Mouse (Mus musculus) c-Kit-positive CD71-positive TER-119-positive erythroid progenitor cells, embryonic 14.5 days (primary cell): ENCODE data around the gene Rapsn.

ENCODE experiments used
- DNase-seq: peaks from one replicate; pipeline ENCODE4 v3.0.0-alpha.2; 2013; ENCODE audit warnings: low spot score

The Rapsn gene

GRCm38 (mm10) chr2:91080784-91081513, 45.5 kb downstream of the Rapsn start:
- no peak for DNase-seq

DNA sequence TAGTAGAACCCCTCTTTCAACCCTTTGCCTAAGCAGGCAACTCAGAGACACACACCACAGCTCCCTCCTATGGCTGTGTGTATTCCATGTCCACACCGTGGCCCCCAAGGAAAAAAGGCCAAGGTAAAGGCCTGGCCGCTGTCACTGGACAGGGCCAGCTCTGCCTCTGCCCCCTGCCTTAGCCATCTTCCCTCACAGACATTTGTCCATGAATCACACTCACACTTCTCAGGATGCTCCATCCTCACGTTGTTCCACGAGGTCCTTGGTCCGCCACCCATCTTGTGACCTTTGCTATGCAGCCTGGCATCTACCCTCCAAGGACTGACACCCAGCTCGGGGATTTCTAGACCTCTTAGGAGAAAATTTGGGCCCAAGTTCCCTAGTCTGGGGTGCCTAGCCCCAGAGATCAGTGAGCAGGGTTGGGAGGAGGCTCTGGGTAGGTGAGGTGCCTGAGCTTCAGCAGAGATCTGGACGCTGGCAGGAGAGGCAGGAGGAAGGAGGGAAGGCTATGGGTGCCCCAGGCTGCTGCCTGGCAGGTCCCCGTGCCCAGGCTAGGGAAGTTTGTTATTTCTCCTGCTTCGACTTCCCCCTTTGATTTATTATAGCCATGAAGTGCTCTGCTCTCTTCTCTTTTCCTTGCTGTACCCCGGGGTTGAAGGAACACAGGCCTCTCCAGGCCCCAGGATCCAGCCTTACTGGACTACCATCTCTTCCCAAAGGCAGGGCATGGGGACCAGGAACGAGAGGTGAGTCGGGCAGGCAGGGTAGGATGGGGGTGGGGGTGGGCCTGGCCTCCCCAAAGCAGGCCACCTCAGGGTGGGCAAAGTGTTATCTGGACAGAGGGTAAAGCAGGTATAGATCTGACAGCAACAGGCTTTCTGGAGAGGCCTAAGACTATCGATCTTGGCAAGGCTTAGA, 46.6 kb downstream of the Rapsn start, which contains the start of gene Spi1:
Spi1 (plus strand) TSS at position 616 of the 921 bp plus-strand sequence.
- DNase-seq, result no peak

GRCm38 (mm10) chr2:91082844-91083243, 47.4 kb downstream of the Rapsn start:
- DNase-seq, result no peak

DNA sequence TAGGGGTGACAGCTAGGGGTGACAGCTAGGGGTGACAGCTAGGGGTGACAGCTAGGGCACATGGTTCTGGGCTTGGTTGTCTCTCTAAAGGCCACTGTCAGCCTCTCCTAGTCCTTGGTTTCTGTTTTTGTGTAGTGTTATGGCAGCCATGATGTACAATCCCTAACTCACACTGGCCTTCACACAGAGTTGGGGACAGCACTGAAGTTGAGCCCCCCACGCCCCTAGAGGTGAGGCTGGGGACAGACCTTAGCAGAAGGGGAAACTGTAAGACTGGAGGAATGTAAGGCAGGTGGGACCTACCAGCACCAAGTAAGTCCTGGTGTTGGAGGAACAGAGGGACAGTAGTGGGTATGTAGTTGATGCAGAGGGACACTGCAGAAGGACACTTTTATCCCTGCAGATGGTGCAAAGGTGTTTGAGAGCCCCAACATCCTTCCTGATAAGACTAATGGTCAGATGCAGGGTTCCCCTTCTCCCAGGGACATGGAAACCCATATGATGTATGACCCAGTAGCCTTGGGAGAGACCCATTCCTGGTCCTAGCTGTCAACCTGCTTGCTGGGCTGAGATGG, 48.0 kb downstream of the Rapsn start:
- DNase-seq, result no peak

DNA sequence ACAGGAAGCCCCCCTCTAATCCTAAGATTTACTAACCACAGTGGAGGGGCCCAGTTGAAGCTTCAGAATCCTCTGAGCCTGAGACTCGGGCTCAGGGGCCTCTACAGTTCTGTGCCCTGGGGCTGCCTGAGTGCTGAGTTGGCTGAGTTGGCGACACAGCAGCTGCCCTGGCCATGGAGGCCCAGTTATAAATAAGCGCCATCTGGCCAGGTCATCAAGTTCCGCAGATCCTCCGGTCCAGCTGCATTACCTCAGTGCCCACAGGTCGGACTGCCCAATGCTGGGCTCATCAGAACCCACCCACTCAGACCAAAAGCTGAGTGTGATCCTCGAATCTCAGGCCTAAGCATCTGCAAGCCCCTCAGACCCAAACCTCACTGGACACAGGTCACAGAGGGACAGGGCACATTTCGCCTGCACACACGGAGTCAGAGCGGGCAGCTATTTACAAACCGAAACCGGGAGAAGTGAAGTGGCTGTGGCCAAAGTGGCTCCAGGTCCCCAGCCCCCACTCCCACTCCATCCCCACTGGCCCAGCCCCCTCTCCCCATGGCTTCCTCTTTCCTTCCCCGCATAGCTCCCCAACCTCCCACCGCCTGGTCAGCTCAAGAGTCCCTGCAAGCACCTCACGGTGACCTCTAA, 48.9 kb downstream of the Rapsn start:
- no peak for DNase-seq

- no peak for DNase-seq
These were observed 50.3 kb downstream of the Rapsn start for GRCm38 (mm10) chr2:91085494-91086391.

DNA sequence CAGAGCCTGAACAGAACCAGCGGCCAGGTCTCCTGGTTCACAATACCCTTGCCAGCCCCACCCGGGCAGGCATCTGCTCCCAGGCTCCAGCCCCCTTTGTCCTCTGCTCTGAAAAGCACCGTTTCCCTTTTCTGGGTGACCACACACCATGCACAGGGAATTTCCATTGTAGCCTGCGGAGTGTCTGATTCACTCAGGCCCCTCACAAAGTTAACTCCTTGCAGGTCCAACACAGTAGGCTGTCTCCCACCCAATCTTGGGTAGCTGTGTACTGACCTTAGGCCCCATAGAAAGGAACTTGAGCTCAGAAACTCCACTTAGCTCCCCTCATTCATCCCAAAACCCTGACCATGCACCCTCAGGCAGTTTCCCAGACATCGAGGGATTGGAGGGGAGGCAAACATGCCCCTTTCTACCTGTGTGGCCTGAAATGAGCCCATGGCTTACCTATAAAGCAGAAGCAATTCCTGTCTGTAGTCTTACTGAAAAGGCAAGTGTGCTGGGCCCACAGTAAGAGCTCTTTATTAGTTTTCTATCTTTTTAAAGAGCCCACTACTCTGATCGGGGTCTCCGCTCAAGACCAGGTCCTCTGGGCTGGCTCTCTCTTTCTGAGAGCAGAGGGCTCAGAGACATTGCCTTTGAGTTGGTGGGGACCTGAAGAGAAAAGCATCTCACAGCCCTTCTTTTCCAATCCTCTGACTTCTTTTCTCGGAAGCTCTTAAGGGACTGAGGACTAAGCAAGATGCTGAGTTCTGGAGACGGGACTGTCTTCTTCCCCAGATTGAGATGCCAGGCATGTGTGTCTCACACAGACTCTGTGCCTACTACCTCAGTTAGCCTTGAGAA, 51.2 kb downstream of the Rapsn start:
- DNase-seq, result no peak

GRCm38 (mm10) chr2:91087453-91087852, 52.0 kb downstream of the Rapsn start:
- no peak for DNase-seq

- DNase-seq, result no peak
These were observed 53.6 kb downstream of the Rapsn start for GRCm38 (mm10) chr2:91088987-91089386.

DNA sequence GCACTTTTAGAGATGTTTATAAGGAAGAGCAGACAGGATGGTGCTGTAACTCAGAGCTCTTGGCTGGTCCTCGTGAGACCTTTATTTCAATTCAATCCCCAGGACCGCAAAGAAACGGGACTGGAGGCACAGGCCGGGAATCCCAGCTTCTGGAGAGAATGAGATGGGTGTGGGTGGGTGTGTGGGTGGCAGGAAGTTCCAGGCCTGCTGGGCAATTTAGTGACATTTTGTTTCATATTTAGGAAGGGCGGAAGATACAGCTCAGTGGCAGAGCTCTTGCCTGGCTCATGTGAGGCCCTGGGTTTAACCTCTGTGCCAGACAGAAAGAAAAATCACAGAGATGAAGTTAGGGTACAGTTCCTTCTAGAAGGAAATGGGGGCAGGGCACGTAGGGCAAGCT, 54.8 kb downstream of the Rapsn start:
- no peak for DNase-seq

- DNase-seq, result no peak
These were observed 55.4 kb downstream of the Rapsn start for GRCm38 (mm10) chr2:91090827-91091226.
